Mouse (Mus musculus) MEL (cell line): ENCODE results near the gene Vmn1r117.
"Not testable (repeated sequence)": the region's sequence is repeated elsewhere in the genome, so short reads cannot be mapped to it uniquely, and the experiment has no call there.

Source experiments
- CTCF ChIP-seq, 3 experiments: IDR thresholded peaks in 2 of 3; conservative IDR thresholded peaks in 1 of 3; 2 replicates each; pipeline ENCODE4 v1.5.1; 2011 to 2012; ENCODE audit warnings: low read length in 3 of 3, low read depth in 2 of 3, mild to moderate bottlenecking in 2 of 3, improper control_type of control experiment in 1 of 3, inconsistent platforms in 1 of 3, mixed read lengths in 1 of 3, moderate library complexity in 1 of 3; ENCODE audit not compliant: control insufficient read depth in 1 of 3, insufficient read depth in 1 of 3, poor library complexity in 1 of 3, severe bottlenecking in 1 of 3
- EP300 ChIP-seq, 2 experiments: IDR thresholded peaks; 2 replicates each; pipeline ENCODE4 v1.6.1; 2011; ENCODE audit warnings: improper control_type of control experiment in 2 of 2, low read length in 2 of 2, low read depth in 1 of 2, mild to moderate bottlenecking in 1 of 2
- POLR2A ChIP-seq, 2 experiments: IDR thresholded peaks; 2 replicates each; pipeline ENCODE4 v1.6.1; 2011 to 2012; ENCODE audit warnings: low read length in 2 of 2, mild to moderate bottlenecking in 2 of 2, control low read depth in 1 of 2, improper control_type of control experiment in 1 of 2, low read depth in 1 of 2, moderate library complexity in 1 of 2; ENCODE audit not compliant: control insufficient read depth in 1 of 2, insufficient read depth in 1 of 2, poor library complexity in 1 of 2
- TAL1 ChIP-seq: IDR thresholded peaks from 2 replicates; pipeline ENCODE4 v1.6.1; 2012; ENCODE audit warnings: mild to moderate bottlenecking, inconsistent platforms, low read length, moderate library complexity, mixed read lengths
- USF1 ChIP-seq: IDR thresholded peaks from 2 replicates; pipeline ENCODE4 v1.6.1; 2014; ENCODE audit warnings: low read depth, mild to moderate bottlenecking, inconsistent platforms, low read length, improper control_type of control experiment, moderate library complexity
- ZC3H11A ChIP-seq: IDR thresholded peaks from 2 replicates; pipeline ENCODE4 v1.6.1; 2012; ENCODE audit warnings: low read depth, mild to moderate bottlenecking, inconsistent platforms, low read length, improper control_type of control experiment

- TF ChIP-seq POLR2A (IDR thresholded peaks at IDR 0.05; ENCODE audit: control insufficient read depth in 1 of 2, insufficient read depth in 1 of 2, low read depth in 1 of 2, low read length in 2 of 2, poor library complexity in 1 of 2); USF1; ZC3H11A; TAL1; EP300 (IDR thresholded peaks at IDR 0.05; ENCODE audit: low read depth in 1 of 2, low read length in 2 of 2); CTCF (IDR thresholded peaks at IDR 0.05 in 2 of 3, conservative IDR thresholded peaks at IDR 0.05 in 1 of 3; ENCODE audit: control insufficient read depth in 1 of 3, insufficient read depth in 1 of 3, low read depth in 2 of 3, low read length in 3 of 3, poor library complexity in 1 of 3, severe bottlenecking in 1 of 3): not testable (repeated sequence)
Observed at GRCm38 (mm10) chr7:20884021-20884420, at the start of gene Vmn1r117.
